Mouse (Mus musculus) megakaryocyte, embryonic 14.5 days (primary cell): ENCODE measurements around the gene Auts2.

Experiments used
- FLI1 ChIP-seq: IDR thresholded peaks from 2 replicates; pipeline ENCODE4 v1.6.1; 2012; ENCODE audit warnings: low read length, inconsistent platforms, mixed read lengths
- GATA1 ChIP-seq: IDR thresholded peaks from 3 replicates; pipeline ENCODE4 v1.6.1; 2012; ENCODE audit warnings: mixed read lengths, low read length, inconsistent platforms, borderline replicate concordance

GRCm38 (mm10) chr5:131724508-131724907 is 818.6 kb downstream of the Auts2 start:
- TF ChIP-seq GATA1 = peak; percentile 66; the same call in 1 of the 3 replicates
- TF ChIP-seq FLI1 = peak; percentile 59; the same call in 1 of the 2 replicates
